Mouse (Mus musculus) splenic B cell, adult 2 months (primary cell): ENCODE measurements around the gene Mcu.

Experiments used
- DNase-seq: peaks from one replicate; pipeline ENCODE4 v3.0.0-alpha.2; 2011; ENCODE audit warnings: low read depth, low spot score
- H3K27me3 ChIP-seq: 2 replicates; pipeline ENCODE4 v1.6.1; 2012; ENCODE audit warnings: mild to moderate bottlenecking, low read length, moderate library complexity, mixed read lengths; ENCODE audit not compliant: control insufficient read depth, poor library complexity, insufficient read depth, severe bottlenecking
- H3K36me3 ChIP-seq: 2 replicates; pipeline ENCODE4 v1.6.1; 2012; ENCODE audit warnings: mild to moderate bottlenecking, low read length, moderate library complexity, mixed read lengths; ENCODE audit not compliant: control insufficient read depth, poor library complexity, insufficient read depth, severe bottlenecking

The Mcu gene

DNA sequence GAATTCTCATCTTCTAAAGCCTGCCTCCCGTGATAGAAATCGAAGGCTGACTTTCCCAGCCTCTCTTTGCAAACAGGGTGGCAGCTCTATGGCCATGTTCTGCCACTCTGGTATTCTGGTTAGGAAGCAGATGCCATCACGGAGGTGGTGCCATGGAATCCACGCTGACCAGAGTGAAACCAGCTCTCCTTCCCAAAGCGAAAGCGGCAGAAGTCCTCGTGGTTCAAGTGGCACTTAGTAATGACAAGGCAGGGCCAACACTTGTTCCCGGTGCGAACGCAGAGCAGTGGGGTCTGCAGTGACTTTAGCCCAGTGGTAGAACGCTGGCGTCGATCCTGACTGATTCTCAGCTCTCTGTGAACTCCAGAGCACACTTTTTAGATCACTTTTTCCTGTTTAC lies 26.6 kb downstream of the Mcu start:
- no peaks in the 10 kb centered on the region for H3K27me3 ChIP-seq
- no peaks in the 10 kb centered on the region; the same call in 1 of the 2 replicates for H3K36me3 ChIP-seq
- DNase-seq, result peak; percentile 22

DNA sequence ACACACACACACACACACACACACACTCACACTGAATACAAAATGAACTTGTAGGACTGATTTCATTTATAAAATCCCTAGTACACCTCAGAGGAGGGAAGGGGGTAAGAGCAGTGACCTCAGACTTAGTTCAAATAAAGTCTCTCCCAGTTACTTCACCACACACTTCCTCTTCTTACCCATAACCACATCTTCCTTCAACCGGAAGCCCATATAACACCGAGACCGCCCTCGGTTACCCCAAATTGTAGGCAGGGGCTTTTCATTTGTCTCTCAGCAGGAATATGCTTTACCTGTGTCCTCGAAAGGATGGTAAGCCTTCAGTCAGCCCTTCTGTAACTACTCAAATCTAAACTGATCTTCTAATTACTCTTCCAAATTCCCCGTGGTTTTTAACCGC lies 27.1 kb downstream of the Mcu start:
- H3K36me3 ChIP-seq, result no peaks in the 10 kb centered on the region; the same call in 1 of the 2 replicates
- no peaks in the 10 kb centered on the region for H3K27me3 ChIP-seq
- DNase-seq, result peak; percentile 62

DNA sequence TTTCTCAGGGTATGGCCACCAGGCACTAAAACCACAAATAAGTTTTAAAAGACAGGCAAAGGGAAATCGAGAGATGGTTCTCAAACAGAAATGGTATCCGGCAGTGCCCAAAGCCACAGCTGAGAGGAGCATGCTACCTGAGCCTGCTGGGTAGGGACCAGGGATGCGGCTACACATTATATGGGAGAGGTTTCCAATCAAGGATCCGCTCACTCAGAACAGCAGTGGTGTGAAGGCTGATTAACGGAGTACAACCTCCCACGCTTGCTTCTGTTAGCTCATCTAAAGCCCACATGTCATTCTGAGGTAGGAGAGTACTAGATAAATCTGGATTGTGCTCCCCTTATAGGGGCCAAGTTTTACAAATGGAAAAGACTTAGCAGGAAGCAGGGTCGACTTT lies 28.4 kb downstream of the Mcu start:
- Histone ChIP-seq H3K36me3 (no peaks in the 10 kb centered on the region; the same call in 1 of the 2 replicates), H3K27me3 (no peaks in the 10 kb centered on the region)
- no peak for DNase-seq

DNA sequence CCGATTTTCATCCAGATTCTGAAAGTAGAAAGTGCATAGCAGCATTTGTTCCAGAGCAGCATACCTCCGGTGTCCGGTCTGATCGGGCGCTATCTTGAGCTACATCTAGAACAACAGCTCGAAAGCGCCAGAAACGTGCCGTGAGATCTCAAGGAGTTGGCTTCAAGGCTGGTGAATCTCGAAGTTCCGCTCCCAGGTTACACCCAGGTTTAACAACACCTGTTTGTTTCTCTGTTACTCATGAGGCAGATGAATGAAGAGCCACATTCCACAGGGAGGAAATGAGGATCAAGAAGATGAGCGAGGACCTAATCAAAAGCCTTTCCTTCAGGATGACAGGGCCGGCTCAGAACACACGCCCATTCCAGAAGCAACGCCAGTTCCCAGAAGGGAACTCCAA lies 29.7 kb downstream of the Mcu start:
- Histone ChIP-seq H3K27me3 (no peaks in the 10 kb centered on the region), H3K36me3 (no peaks in the 10 kb centered on the region; the same call in 1 of the 2 replicates)
- no peak for DNase-seq

DNA sequence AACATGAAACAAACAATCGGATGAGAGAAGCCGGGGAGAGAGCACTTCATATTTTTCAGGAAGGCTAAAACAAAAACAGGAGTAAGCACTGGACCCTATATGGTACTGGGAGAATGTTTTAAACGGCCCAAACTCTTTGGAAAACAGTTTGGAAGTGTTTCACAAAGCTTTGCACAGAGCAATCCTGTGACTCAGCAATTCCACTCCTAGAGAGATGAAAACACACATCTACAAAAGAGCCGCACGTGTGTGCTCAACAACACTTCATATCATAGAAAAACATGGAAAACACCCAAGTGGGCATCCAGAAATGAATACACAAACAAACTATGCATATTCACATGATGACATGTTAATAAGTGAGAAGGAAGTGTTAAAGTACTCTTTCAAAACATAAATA lies 30.9 kb downstream of the Mcu start:
- Histone ChIP-seq H3K36me3 (no peaks in the 10 kb centered on the region; the same call in 1 of the 2 replicates), H3K27me3 (no peaks in the 10 kb centered on the region)
- DNase-seq, result no peak

DNA sequence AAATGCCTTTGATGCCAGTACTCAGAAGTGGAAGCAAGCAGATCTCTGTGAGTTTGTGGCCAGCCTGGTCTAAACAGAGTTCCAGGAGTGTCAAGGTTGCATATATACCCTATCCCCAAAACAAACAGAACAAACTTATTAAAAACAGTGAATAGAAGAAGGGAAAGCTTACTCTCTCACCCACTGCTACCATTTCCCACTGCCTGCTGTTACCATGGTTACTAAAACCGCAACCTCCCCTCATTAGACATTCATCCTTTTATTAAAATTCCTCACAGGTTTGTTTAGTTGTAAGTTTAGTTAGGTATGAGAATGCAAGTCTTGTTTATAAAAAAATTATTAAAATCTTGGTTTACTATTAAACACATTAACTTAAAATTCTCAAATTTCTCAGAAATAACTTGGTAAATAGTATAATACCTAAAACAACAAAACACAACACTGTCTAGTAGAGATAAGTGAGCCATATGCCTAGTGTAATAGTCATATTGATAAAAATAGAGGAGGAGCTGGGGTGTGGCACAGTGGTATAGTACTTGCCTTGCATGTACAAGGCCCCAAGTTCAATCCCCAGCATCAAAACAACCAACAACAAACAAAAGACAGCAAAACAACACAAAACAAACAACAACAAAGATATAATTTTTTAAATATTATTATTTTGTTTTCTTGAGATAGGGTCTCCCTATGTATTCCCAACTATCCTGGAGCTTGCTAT lies 34.5 kb downstream of the Mcu start:
- no peaks in the 10 kb centered on the region for H3K27me3 ChIP-seq
- DNase-seq, result no peak
- H3K36me3 ChIP-seq, result no peaks in the 10 kb centered on the region; the same call in 1 of the 2 replicates

DNA sequence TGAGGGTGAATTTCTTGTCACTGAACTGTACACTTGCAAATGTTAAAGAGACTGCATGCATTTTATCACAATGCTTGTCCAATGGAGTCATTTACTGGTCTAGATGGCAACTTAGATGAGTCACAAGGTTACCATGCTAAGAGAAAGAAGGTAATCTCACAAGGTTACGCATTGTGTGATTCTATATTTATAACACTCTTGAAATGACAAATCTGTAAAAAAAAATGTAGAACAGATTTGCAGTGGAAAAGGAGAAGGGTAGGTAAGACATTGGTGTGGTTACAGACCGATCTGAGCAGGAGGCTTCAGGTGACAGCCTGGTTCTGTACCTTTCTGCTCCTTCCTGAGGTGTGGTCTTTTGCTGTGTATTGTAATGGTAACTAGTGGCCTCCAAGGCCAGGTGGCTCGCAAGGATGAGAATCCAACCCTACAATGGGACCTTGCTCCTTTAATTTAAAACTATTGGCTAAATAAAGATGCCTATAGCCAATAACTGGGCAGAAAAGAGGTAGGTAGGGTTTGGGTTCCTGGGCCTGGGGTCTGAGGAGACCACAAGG lies 35.8 kb downstream of the Mcu start:
- no peak for DNase-seq
- Histone ChIP-seq H3K27me3 (no peaks in the 10 kb centered on the region), H3K36me3 (no peaks in the 10 kb centered on the region)

DNA sequence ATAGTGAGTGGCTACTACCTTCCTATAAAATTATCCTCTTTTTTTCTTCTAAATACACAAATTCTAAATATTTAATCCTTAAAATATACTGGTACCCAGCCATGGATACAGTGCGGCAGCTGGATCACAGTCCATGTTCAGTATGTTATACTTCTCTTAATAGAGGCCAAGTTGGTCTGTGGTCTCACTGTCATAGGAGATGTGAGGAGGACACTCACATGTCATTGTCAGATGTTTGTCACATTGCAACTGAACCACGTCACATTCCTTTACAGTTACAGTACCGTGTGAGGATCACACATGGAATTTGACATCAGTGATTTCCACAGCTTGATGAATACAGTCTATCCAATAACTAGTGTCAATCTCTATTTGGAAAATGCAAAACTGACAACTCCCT lies 36.8 kb downstream of the Mcu start:
- no peak for DNase-seq

DNA sequence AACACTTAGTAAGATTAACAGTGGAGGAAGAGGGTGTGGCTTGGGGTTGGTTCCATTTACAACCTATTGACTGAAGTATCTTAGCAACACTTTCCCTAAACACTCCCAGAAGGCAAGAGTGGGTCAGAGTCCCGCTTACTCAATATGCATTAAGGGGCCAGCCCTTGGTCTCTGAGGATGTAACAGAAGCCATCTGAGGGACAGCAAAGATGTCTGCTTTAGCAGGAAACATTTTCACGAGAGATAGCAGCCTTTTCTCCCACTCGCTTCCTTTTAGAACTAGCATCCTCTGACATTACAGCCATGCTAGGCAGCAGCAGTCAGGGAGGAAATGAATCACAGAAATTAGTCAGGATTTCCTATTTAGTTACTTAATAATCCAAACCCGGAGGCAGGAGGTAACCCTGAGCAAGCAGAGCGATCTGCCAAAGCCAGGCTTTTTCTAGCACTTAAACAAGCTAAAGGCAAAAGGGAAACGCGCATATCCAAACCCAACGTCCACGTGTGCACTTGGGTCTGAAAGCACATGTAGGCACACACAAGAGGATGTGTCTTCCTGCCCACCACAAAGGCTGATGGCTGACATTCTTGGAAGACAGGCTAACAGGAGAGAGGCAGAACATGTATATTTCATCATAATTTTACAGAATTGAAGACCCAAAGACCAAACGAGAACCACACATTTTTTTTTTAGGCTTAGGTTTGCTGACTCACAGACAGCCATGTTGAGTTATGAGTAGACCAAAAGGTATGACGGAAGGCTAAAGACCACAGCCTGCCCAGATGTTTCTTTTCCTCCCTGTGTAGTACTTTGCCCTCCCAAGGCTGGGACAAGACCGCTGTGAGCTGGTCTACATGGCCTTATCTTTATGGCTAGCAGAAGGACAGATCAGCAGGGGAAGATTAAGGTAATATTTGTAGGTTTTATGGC lies 38.4 kb downstream of the Mcu start:
- Histone ChIP-seq H3K36me3 (no peaks in the 10 kb centered on the region), H3K27me3 (no peaks in the 10 kb centered on the region)
- peak; percentile 38 for DNase-seq

More for the DNA sequence above, 36.8 kb downstream of the Mcu start:
- H3K36me3 ChIP-seq, result no peaks in the 10 kb centered on the region
- no peaks in the 10 kb centered on the region for H3K27me3 ChIP-seq

DNA sequence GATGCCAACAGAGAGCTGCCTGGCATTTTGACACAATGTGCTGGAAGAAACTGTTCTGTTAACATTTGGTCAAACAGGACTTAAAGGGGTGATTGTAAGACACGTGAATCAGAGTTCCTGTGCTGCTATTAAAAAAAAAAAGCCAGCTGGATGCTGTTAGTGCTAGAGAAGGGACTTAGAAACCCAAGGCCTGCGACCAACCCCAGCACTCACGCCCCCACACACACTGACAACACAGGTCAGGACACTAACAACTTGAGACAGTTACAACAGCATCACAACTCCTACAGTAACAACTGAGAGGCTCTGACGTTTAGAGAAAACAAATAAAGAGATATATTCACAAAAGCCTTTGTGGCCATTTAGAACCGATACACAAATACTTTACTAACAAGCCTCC lies 40.2 kb downstream of the Mcu start:
- H3K36me3 ChIP-seq, result no peaks in the 10 kb centered on the region
- DNase-seq, result no peak
- no peaks in the 10 kb centered on the region for H3K27me3 ChIP-seq

DNA sequence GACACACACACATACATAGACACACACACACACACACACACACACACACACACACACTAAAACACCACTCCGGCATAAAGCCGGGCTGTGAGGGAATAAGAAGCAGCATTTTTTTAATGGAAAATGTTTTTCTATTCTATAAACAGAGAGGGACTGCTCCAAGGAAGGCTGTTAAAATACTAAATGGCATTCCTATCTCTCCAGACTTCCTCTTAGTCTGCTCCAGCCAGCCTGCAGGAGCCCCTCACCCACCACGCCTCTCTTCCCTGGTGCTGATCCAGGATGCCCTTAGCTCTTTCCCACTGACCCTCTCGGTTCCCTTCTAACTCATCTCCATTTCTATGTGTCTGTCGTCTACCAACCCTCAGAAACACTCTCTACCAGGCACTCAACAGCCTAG lies 44.5 kb downstream of the Mcu start:
- DNase-seq, result no peak
- Histone ChIP-seq H3K27me3 (no peaks in the 10 kb centered on the region), H3K36me3 (no peaks in the 10 kb centered on the region)

DNA sequence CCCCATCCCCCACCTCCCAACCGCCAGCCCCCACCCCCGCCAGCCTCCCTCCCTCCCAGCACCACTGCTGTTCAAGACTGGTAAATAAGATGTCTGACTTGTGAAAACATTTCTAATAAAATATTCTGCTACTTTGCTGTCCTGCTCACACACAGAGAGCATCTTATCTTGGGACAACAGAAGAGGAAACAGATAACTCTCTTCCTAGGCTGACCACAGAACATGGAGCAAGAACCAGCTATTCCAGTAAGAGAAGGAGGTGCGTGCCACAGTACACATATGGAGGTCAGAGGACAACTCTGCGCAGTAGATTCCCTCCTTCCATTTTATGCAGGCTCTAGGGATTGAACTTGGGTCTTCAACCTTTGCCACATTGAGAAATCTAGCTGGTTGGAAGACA lies 45.2 kb downstream of the Mcu start:
- Histone ChIP-seq H3K36me3 (no peaks in the 10 kb centered on the region), H3K27me3 (no peaks in the 10 kb centered on the region)
- no peak for DNase-seq

DNA sequence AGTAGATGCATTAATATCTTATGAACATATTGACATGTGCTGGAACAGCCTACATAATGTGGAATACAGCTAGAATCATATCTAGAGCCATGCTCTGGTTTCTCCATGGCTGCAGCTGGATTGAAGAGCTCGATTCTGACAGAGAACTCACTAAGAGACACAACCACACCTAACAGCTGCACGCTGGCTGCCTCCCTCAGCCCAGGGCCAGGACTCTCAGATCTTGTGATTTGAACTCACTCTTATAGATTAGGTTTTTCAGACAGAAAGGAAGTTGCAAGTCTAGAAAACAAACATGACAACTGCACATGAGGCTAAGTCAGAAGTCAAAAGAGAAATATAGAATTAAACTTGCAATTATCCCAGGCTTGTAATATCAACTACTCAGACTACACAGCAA lies 45.7 kb downstream of the Mcu start:
- H3K36me3 ChIP-seq, result no peaks in the 10 kb centered on the region

DNA sequence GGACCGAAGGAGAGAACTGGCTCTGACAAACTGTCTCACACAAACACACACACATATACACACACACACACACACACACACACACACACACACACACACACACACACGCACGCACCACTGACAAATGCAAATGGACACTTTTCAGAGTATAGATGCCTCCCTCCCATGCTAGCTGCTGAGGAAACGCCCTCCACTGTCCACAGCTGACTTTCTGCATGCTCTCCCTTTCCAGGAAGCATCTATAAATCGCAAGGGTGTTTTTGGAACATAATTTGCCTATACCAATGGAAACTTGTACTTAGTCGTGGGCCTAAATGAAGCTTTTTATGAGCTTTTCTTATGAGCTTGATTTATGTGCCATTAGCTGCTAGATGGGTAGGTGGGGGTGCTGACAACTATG lies 46.1 kb downstream of the Mcu start:
- H3K36me3 ChIP-seq, result no peaks in the 10 kb centered on the region
- peak; percentile 53 for DNase-seq
- H3K27me3 ChIP-seq, result no peaks in the 10 kb centered on the region

More for the DNA sequence above, 45.7 kb downstream of the Mcu start:
- no peaks in the 10 kb centered on the region for H3K27me3 ChIP-seq
- DNase-seq, result no peak

DNA sequence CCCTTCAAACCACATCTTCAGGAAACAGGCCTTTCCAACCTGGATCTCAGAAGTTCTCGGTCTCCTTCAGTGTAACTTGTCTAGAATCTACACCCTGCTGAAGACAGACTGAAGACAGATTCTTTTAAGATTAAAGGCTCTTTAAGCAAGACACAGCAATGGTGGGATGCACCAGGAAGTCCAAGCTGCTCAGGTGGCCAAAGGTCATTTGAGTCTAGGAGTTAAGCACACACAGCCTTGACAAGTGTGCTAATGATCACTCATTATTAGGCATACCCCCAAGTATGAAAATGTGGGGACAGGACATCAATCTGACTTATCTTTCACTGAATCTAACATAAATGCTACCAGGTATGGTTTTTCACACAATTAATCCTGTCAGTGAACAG lies 47.0 kb downstream of the Mcu start:
- no peak for DNase-seq
- Histone ChIP-seq H3K27me3 (no peaks in the 10 kb centered on the region), H3K36me3 (no peaks in the 10 kb centered on the region)
